Mouse (Mus musculus) hindbrain, embryonic 14.5 days (tissue): Measurements from ENCODE around the gene Gh. TPM values are rescaled to one million over a fixed set of nuclear protein-coding genes. Genes with fewer than 3 reads are reported as not detected.
A peak's percentile ranks its signal among the peaks of the same experiment; 100 is the strongest.

Experiments
- ATAC-seq: fragments of 200-750 bp; cut with Nextera tagmentation; 2 replicates; pipeline ENCODE4 v1.8.0; 2017; ENCODE audit warnings: moderate number of reproducible peaks, mild to moderate bottlenecking, moderate TSS enrichment, moderate library complexity; ENCODE audit not compliant: low FRiP score
- DNase-seq: peaks from one replicate; pipeline ENCODE4 v3.0.0-alpha.2; 2015; ENCODE audit warnings: low spot score
- H3K27ac ChIP-seq: fragments of 300-500 bp; sonication (generic); 2 replicates; pipeline ENCODE4 v1.5.1; 2014; ENCODE audit warnings: mild to moderate bottlenecking, moderate library complexity
- H3K27me3 ChIP-seq: fragments of 300-500 bp; sonication (generic); 2 replicates; pipeline ENCODE4 v1.6.1; 2014; ENCODE audit warnings: mild to moderate bottlenecking, low read length, mixed read lengths; ENCODE audit not compliant: control insufficient read depth, insufficient read depth
- H3K36me3 ChIP-seq: fragments of 300-500 bp; sonication (generic); replicated peaks from 2 replicates; pipeline ENCODE4 v1.6.1; 2014; ENCODE audit not compliant: control insufficient read depth, insufficient read depth
- H3K4me1 ChIP-seq: fragments of 300-500 bp; sonication (generic); replicated peaks from 2 replicates; pipeline ENCODE4 v1.6.1; 2014; ENCODE audit warnings: antibody characterized with exemption, low read length, mixed read lengths; ENCODE audit not compliant: control insufficient read depth, insufficient read depth
- H3K4me2 ChIP-seq: fragments of 300-500 bp; sonication (generic); replicated peaks from 2 replicates; pipeline ENCODE4 v1.6.1; 2014; ENCODE audit warnings: mild to moderate bottlenecking, moderate library complexity
- H3K4me3 ChIP-seq: fragments of 300-500 bp; sonication (generic); replicated peaks from 2 replicates; pipeline ENCODE4 v1.5.1; 2014; ENCODE audit warnings: mild to moderate bottlenecking, low read length
- H3K9ac ChIP-seq: fragments of 300-500 bp; sonication (generic); 2 replicates; pipeline ENCODE4 v1.6.1; 2014
- H3K9me3 ChIP-seq: fragments of 300-500 bp; sonication (generic); 2 replicates; pipeline ENCODE4 v1.6.1; 2016; ENCODE audit warnings: low read length; ENCODE audit not compliant: control insufficient read depth
- WGBS: fragments of 180-500 bp; shearing (Covaris S2); extraction: QIAGEN DNeasy Blood & Tissue Kit; methylation state at CpG from one replicate; pipeline ENCODE4 v1.1.7; 2014; 5-methylcytosine and 5-hydroxymethylcytosine counted together
- polyA plus RNA-seq: library from polyadenylated mRNA; unstranded; fragments of >200 nt; fragmentation: Nextera tagmentation; extraction: Ambion mirVana; gene quantifications from 2 replicates; pipeline ENCODE4 v1.2.1, GENCODE M21; 2014

Gene Gh
- polyA plus RNA-seq, 1 experiment from 2014 or later: not detected

GRCm38 (mm10) chr11:106274374-106274773 lies 27.3 kb downstream of the Gh start:
- H3K4me3 ChIP-seq: no peak overlapping the region
- 100% methylated on average over 1 of the region's 1 CpGs for WGBS

GRCm38 (mm10) chr11:106273811-106274210 lies 27.9 kb downstream of the Gh start:
- H3K9me3 ChIP-seq: no peaks in the 10 kb centered on the region
- peak overlapping the region; percentile 80 for H3K4me2 ChIP-seq
- ATAC-seq: no peak
- DNase-seq: no peak
- no peak overlapping the region for H3K27ac ChIP-seq
- no peak overlapping the region for H3K4me3 ChIP-seq
- H3K9ac ChIP-seq: no peak overlapping the region
- peaks cover 15% of the 10 kb centered on the region for H3K4me1 ChIP-seq
- H3K27me3 ChIP-seq: no peaks in the 10 kb centered on the region
- no peaks in the 10 kb centered on the region for H3K36me3 ChIP-seq
- WGBS: 96% methylated on average over 6 of the region's 6 CpGs

More at GRCm38 (mm10) chr11:106274374-106274773, 27.3 kb downstream of the Gh start:
- DNase-seq (no peak), ATAC-seq (no peak)
- H3K9ac ChIP-seq: no peak overlapping the region
- H3K4me1 ChIP-seq: peaks cover 9% of the 10 kb centered on the region
- H3K27me3 ChIP-seq: no peaks in the 10 kb centered on the region
- H3K9me3 ChIP-seq: no peaks in the 10 kb centered on the region
- H3K4me2 ChIP-seq: no peak overlapping the region
- H3K27ac ChIP-seq: no peak overlapping the region
- H3K36me3 ChIP-seq: no peaks in the 10 kb centered on the region

GRCm38 (mm10) chr11:106273311-106273684 lies 28.4 kb downstream of the Gh start:
- H3K4me3 ChIP-seq: peak overlapping the region; percentile 87
- WGBS: 19% methylated on average over 16 of the region's 16 CpGs
- no peaks in the 10 kb centered on the region for H3K27me3 ChIP-seq
- ATAC-seq (peak; percentile 12; the same call in 1 of the 2 replicates), DNase-seq (no peak)
- no peaks in the 10 kb centered on the region for H3K36me3 ChIP-seq
- H3K27ac ChIP-seq: peak overlapping the region; percentile 66
- peak overlapping the region; percentile 52 for H3K9ac ChIP-seq
- H3K4me1 ChIP-seq: peaks cover 20% of the 10 kb centered on the region
- no peaks in the 10 kb centered on the region for H3K9me3 ChIP-seq
- peak overlapping the region; percentile 80 for H3K4me2 ChIP-seq

- peak within 1 kb of the TSS; percentile 87 for H3K4me3 ChIP-seq
- H3K4me2 ChIP-seq: peak within 1 kb of the TSS; percentile 80
- H3K4me1 ChIP-seq: peaks cover 25% of the 10 kb centered on the region
- H3K36me3 ChIP-seq: no peaks in the 10 kb centered on the region
- H3K27me3 ChIP-seq: no peaks in the 10 kb centered on the region
- H3K27ac ChIP-seq: peak within 1 kb of the TSS; percentile 83
- DNase-seq (peak; percentile 96), ATAC-seq (peak; percentile 93)
- WGBS: 0% methylated on average over 67 of the region's 72 CpGs
- peak within 1 kb of the TSS; percentile 94 for H3K9ac ChIP-seq
- no peaks in the 10 kb centered on the region for H3K9me3 ChIP-seq
These were observed 28.9 kb downstream of the Gh start, which contains the start of gene Smarcd2 for GRCm38 (mm10) chr11:106272644-106273310. Gene Smarcd2 (minus strand): TSS chr11:106272972.

GRCm38 (mm10) chr11:106271794-106272643 lies 29.6 kb downstream of the Gh start:
- Histone ChIP-seq H3K9ac (peak overlapping the region; percentile 94), H3K27me3 (no peaks in the 10 kb centered on the region), H3K9me3 (no peaks in the 10 kb centered on the region), H3K4me1 (peaks cover 29% of the 10 kb centered on the region), H3K4me2 (peak overlapping the region; percentile 80), H3K27ac (peak overlapping the region; percentile 83), H3K4me3 (peak overlapping the region; percentile 87), H3K36me3 (peaks cover under 1% of the 10 kb centered on the region; the same call in 1 of the 2 replicates)
- ATAC-seq: peak; percentile 29
- WGBS: 2% methylated on average over 39 of the region's 41 CpGs
- DNase-seq: no peak

GRCm38 (mm10) chr11:106271131-106271793 lies 30.4 kb downstream of the Gh start:
- Histone ChIP-seq H3K4me3 (peak overlapping the region; percentile 87), H3K9me3 (no peaks in the 10 kb centered on the region), H3K27ac (peak overlapping the region; percentile 83; the same call in 1 of the 2 replicates), H3K4me2 (peak overlapping the region; percentile 80), H3K36me3 (peaks cover 8% of the 10 kb centered on the region), H3K9ac (peak overlapping the region; percentile 94), H3K27me3 (no peaks in the 10 kb centered on the region), H3K4me1 (peaks cover 29% of the 10 kb centered on the region)
- WGBS: 48% methylated on average over 5 of the region's 5 CpGs
- ATAC-seq (no peak), DNase-seq (no peak)

- Histone ChIP-seq H3K4me1 (peaks cover 29% of the 10 kb centered on the region), H3K4me3 (no peak overlapping the region), H3K9me3 (no peaks in the 10 kb centered on the region), H3K36me3 (peaks cover 31% of the 10 kb centered on the region), H3K27ac (peak overlapping the region; percentile 71), H3K27me3 (no peaks in the 10 kb centered on the region), H3K9ac (peak overlapping the region; percentile 0; the same call in 1 of the 2 replicates), H3K4me2 (no peak overlapping the region; the same call in 1 of the 2 replicates)
- WGBS: 31% methylated on average over 3 of the region's 3 CpGs
- DNase-seq (no peak), ATAC-seq (no peak)
These were observed 32.6 kb downstream of the Gh start for GRCm38 (mm10) chr11:106269060-106269431.

GRCm38 (mm10) chr11:106268326-106269059 lies 33.2 kb downstream of the Gh start:
- Histone ChIP-seq H3K36me3 (peaks cover 36% of the 10 kb centered on the region), H3K4me2 (peak overlapping the region; percentile 13), H3K4me1 (peaks cover 29% of the 10 kb centered on the region), H3K9ac (peak overlapping the region; percentile 0; the same call in 1 of the 2 replicates), H3K27ac (peak overlapping the region; percentile 71), H3K9me3 (no peaks in the 10 kb centered on the region), H3K27me3 (no peaks in the 10 kb centered on the region), H3K4me3 (no peak overlapping the region)
- ATAC-seq: no peak
- DNase-seq: no peak
- 38% methylated on average over 8 of the region's 8 CpGs for WGBS
